Mouse (Mus musculus): ENCODE results near the gene Fam217b. TPM values are rescaled to one million over a fixed set of nuclear protein-coding genes. Genes with fewer than 3 reads are reported as not detected.

Gene Fam217b
- polyA plus RNA-seq (2015; fragmentation: Nextera tagmentation; extraction: Ambion mirVana), result 10.0 and 11.0 TPM in 2 replicates

DNA sequence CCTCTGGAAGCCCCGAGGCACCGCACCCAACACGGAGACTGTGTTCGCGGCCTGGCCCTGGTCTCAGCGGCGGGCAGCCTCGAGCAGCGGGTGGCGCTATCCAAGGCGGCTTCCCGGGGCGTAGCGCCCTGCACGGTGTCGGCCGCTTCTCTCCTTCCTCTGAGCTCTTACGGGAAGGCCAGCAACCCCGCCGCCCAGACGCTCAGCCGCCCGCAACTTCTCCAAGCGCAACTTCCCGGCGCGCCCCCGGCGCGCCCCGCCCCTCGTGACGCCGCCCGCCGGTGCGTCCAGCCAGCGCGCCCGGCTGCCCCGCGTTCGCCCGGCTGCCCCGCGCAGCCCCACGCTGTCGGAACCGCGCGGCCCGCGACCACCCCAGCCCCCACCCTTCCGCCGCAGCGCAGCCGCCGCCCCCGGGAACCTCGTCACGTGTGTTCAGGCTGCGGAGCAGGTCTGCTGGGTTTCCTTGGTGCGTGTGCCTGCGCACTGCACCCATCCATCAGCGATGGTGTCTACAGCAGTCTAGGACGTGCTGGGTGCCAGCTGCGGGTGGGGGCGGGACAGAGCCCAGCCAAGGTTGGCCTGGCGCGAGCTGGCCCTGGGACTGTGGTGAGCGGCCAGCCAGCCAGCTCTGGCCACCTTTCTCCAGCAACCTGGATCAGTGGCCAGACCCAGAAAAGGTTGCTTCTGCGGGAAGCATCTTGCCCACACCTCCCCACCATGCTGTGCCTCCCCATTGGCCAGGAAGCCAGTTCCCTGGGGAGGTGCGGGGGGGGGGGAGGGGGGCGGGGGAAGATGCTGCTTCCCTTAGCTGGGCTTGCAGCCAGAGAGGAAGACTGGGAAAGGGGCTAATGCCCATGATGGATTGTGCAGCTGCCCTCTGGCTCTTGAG, at the start of gene Fam217b, which contains the start of gene Ppp1r3d:
Gene Fam217b (plus strand): TSS at position 264 of the 889 bp plus-strand sequence.
Gene Ppp1r3d (minus strand): TSS at position 212 of the 889 bp plus-strand sequence.
- WGBS, result under 1% methylated on average over 69 of the region's 74 CpGs
- H3K9me3 ChIP-seq, result no peaks in the 10 kb centered on the region
- H3K36me3 ChIP-seq, result peaks cover 6% of the 10 kb centered on the region; the same call in 1 of the 2 replicates
- peak within 1 kb of the TSS; percentile 49 for H3K4me3 ChIP-seq
- peak within 1 kb of the TSS; percentile 98 for H3K4me2 ChIP-seq
- peaks cover 33% of the 10 kb centered on the region for H3K4me1 ChIP-seq (replicated peaks)
- ATAC-seq (ENCODE audit: low read depth), result peak; percentile 93
- H3K27ac ChIP-seq (replicated peaks), result peak within 1 kb of the TSS; percentile 85
- H3K9ac ChIP-seq, result peak within 1 kb of the TSS; percentile 67
- peaks cover 24% of the 10 kb centered on the region for H3K27me3 ChIP-seq

- Histone ChIP-seq H3K27ac (replicated peaks) (no peak within 1 kb of the TSS), H3K4me3 (no peak within 1 kb of the TSS), H3K27me3 (peaks cover 7% of the 10 kb centered on the region; the same call in 1 of the 2 replicates), H3K9me3 (no peaks in the 10 kb centered on the region), H3K4me2 (no peak within 1 kb of the TSS), H3K36me3 (no peaks in the 10 kb centered on the region), H3K9ac (no peak within 1 kb of the TSS), H3K4me1 (replicated peaks) (no peaks in the 10 kb centered on the region)
- 86% methylated on average over 52 of the region's 52 CpGs for WGBS
- no peak for ATAC-seq (ENCODE audit: low read depth)
Observed at GRCm38 (mm10) chr2:178407053-178407815, 7.1 kb upstream of the Fam217b start, which contains the start of gene Sycp2. Gene Sycp2 (minus strand): TSS chr2:178407685.

DNA sequence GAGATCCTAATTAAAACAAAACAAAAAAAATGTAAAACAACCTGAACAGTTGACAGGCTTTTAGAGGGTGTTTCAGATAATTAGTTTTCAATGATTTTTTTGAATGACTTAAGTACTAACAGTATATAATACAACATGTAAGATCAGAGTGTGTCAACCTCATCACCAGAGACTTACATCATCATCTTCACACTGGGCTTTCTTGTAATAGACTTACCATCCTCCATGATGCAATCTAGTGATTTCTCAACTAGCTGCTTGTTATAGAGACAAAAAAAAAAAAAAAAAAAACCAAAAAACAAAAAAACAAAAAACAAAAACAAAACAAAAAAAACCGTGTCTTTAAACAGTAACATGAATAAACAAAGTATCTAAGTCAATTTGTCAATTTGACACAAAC, 5.3 kb upstream of the Fam217b start:
- Histone ChIP-seq H3K36me3 (no peaks in the 10 kb centered on the region), H3K27ac (replicated peaks) (no peak overlapping the region), H3K9me3 (no peaks in the 10 kb centered on the region), H3K4me3 (no peak overlapping the region), H3K27me3 (peaks cover 24% of the 10 kb centered on the region), H3K9ac (no peak overlapping the region), H3K4me2 (no peak overlapping the region), H3K4me1 (replicated peaks) (peaks cover 16% of the 10 kb centered on the region)
- no peak for ATAC-seq (ENCODE audit: low read depth)
- WGBS, result 76% methylated on average over 1 of the region's 1 CpGs

GRCm38 (mm10) chr2:178410286-178410685, 4.0 kb upstream of the Fam217b start:
- 81% methylated on average over 6 of the region's 6 CpGs for WGBS
- Histone ChIP-seq H3K27me3 (peaks cover 24% of the 10 kb centered on the region), H3K4me3 (no peak overlapping the region), H3K4me1 (replicated peaks) (peaks cover 24% of the 10 kb centered on the region), H3K9me3 (no peaks in the 10 kb centered on the region), H3K9ac (no peak overlapping the region), H3K36me3 (no peaks in the 10 kb centered on the region), H3K4me2 (no peak overlapping the region), H3K27ac (replicated peaks) (no peak overlapping the region)
- ATAC-seq (ENCODE audit: low read depth), result no peak

- no peak overlapping the region for H3K27ac ChIP-seq (replicated peaks)
- 60% methylated on average over 6 of the region's 6 CpGs for WGBS
- peaks cover 33% of the 10 kb centered on the region for H3K4me1 ChIP-seq (replicated peaks)
- no peaks in the 10 kb centered on the region for H3K9me3 ChIP-seq
- ATAC-seq (ENCODE audit: low read depth), result no peak
- H3K4me2 ChIP-seq, result peak overlapping the region; percentile 98
- H3K27me3 ChIP-seq, result peaks cover 24% of the 10 kb centered on the region
- no peak overlapping the region for H3K4me3 ChIP-seq
- no peaks in the 10 kb centered on the region for H3K36me3 ChIP-seq
- no peak overlapping the region for H3K9ac ChIP-seq
Observed at GRCm38 (mm10) chr2:178412598-178412997, 1.7 kb upstream of the Fam217b start.

DNA sequence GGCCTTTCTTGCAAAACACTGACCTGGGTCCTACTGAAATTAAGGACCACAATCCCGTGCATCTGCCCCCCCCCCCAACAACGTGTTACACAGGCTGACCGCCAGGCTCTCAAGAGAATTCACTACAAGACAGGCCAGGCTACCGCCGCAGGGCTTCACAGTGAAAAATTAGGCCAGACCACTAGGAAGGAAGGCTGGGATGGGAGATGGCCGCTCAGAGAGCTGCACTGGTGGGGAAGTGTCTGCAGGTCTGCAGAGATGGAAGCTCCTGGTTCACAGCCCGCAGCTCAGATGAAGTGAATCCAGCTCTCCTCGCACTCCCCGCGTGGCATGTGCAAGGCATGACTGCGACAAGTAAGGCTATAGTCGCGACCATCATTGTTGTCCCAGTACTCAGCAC, 1.2 kb upstream of the Fam217b start:
- Histone ChIP-seq H3K27ac (replicated peaks) (no peak overlapping the region), H3K4me2 (peak overlapping the region; percentile 98), H3K9ac (peak overlapping the region; percentile 67), H3K27me3 (peaks cover 24% of the 10 kb centered on the region), H3K4me3 (peak overlapping the region; percentile 49), H3K4me1 (replicated peaks) (peaks cover 33% of the 10 kb centered on the region), H3K36me3 (peaks cover 3% of the 10 kb centered on the region; the same call in 1 of the 2 replicates), H3K9me3 (no peaks in the 10 kb centered on the region)
- WGBS, result 69% methylated on average over 13 of the region's 13 CpGs
- no peak for ATAC-seq (ENCODE audit: low read depth)

GRCm38 (mm10) chr2:178413481-178414260, 653 bp upstream of the Fam217b start:
- H3K4me3 ChIP-seq, result peak overlapping the region; percentile 49
- peak overlapping the region; percentile 98 for H3K4me2 ChIP-seq
- H3K9ac ChIP-seq, result peak overlapping the region; percentile 67
- H3K4me1 ChIP-seq (replicated peaks), result peaks cover 33% of the 10 kb centered on the region
- H3K36me3 ChIP-seq, result peaks cover 6% of the 10 kb centered on the region; the same call in 1 of the 2 replicates
- peak; percentile 17; the same call in 1 of the 2 replicates for ATAC-seq (ENCODE audit: low read depth)
- peak overlapping the region; percentile 85 for H3K27ac ChIP-seq (replicated peaks)
- WGBS, result 16% methylated on average over 75 of the region's 75 CpGs
- peaks cover 24% of the 10 kb centered on the region for H3K27me3 ChIP-seq
- no peaks in the 10 kb centered on the region for H3K9me3 ChIP-seq

DNA sequence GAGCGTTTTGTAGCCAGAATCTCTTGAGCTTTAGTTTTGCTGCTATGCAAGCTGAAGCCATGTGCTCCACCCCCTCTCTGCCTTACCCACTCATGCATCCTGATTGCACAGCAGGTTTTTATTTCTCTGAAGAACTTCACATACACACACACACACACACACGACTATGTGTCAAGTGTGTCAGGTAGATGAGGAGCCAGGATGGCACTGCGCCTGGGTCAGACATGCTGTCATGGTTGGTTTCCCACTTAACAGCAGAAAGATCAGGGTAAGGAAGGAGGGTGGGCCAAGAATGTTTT, 775 bp downstream of the Fam217b start:
- Histone ChIP-seq H3K27ac (replicated peaks) (peak overlapping the region; percentile 85), H3K36me3 (peaks cover 7% of the 10 kb centered on the region), H3K4me2 (peak overlapping the region; percentile 98), H3K4me3 (peak overlapping the region; percentile 49), H3K9me3 (no peaks in the 10 kb centered on the region), H3K4me1 (replicated peaks) (peaks cover 33% of the 10 kb centered on the region), H3K9ac (peak overlapping the region; percentile 67), H3K27me3 (peaks cover 24% of the 10 kb centered on the region)
- WGBS, result 19% methylated on average over 3 of the region's 3 CpGs
- no peak for ATAC-seq (ENCODE audit: low read depth)

DNA sequence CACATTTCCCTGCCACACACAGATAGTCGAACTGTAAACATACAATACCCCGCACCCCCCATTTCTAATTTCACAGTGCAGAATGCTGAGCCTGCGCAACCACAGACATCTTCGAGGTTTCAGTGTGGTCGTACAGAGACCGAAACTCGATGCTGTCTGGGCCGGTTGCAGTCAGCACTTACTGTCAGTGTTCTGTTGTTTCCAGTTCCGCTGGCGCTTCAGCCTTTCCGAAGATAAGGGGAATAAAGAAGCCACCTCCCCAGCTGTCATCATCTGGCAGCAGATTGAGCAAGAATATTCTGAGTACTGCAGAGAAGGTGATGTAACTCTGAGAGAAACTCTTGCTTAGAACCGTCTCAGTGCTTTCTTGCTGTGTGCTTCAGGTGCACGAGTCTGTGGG, 2.1 kb downstream of the Fam217b start:
- no peak overlapping the region for H3K9ac ChIP-seq
- peaks cover 36% of the 10 kb centered on the region for H3K4me1 ChIP-seq (replicated peaks)
- no peak overlapping the region for H3K27ac ChIP-seq (replicated peaks)
- no peak for ATAC-seq (ENCODE audit: low read depth)
- H3K9me3 ChIP-seq, result no peaks in the 10 kb centered on the region
- H3K27me3 ChIP-seq, result peaks cover 23% of the 10 kb centered on the region
- 74% methylated on average over 13 of the region's 13 CpGs for WGBS
- H3K4me2 ChIP-seq, result no peak overlapping the region
- H3K36me3 ChIP-seq, result peaks cover 17% of the 10 kb centered on the region
- no peak overlapping the region for H3K4me3 ChIP-seq

DNA sequence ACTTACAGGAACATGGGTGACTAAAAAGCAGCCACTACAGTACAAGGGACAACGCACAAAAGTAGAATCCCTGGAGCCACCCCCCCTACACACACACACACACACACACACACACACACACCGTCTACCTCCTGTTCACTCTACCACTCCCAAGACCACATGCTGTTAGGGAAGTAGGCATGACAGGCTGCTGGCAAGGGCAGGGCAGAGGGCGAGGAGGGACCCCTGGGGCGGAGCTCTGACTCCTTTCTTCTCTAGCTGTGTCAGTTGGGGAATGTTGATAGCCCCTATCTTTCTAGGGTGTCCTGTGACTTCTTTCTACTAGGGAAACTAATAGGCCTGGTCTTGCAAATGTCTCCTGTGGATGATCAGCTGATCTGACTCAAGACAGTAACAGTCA, 2.6 kb downstream of the Fam217b start:
- Histone ChIP-seq H3K9ac (no peak overlapping the region), H3K4me3 (no peak overlapping the region), H3K36me3 (peaks cover 17% of the 10 kb centered on the region), H3K4me2 (no peak overlapping the region), H3K9me3 (no peaks in the 10 kb centered on the region), H3K27me3 (peaks cover 18% of the 10 kb centered on the region), H3K4me1 (replicated peaks) (peaks cover 41% of the 10 kb centered on the region), H3K27ac (replicated peaks) (no peak overlapping the region)
- ATAC-seq (ENCODE audit: low read depth), result no peak
- 59% methylated on average over 4 of the region's 4 CpGs for WGBS

GRCm38 (mm10) chr2:178420576-178420975, 6.3 kb downstream of the Fam217b start:
- Histone ChIP-seq H3K4me3 (no peak overlapping the region), H3K27ac (replicated peaks) (no peak overlapping the region), H3K9me3 (no peaks in the 10 kb centered on the region), H3K4me2 (no peak overlapping the region), H3K36me3 (peaks cover 17% of the 10 kb centered on the region), H3K9ac (no peak overlapping the region), H3K27me3 (no peaks in the 10 kb centered on the region; the same call in 1 of the 2 replicates), H3K4me1 (replicated peaks) (peaks cover 26% of the 10 kb centered on the region)
- ATAC-seq (ENCODE audit: low read depth), result no peak
- WGBS, result 83% methylated on average over 9 of the region's 9 CpGs

Measured in neural tube, embryonic 13.5 days (tissue).